Mouse (Mus musculus): Measurements from ENCODE around the gene Zfp61. TPM values are rescaled to one million over a fixed set of nuclear protein-coding genes. Genes with fewer than 3 reads are reported as not detected.

Zfp61 gene
- polyA plus RNA-seq, 1 experiment from 2014 or later = 32.7 TPM

DNA sequence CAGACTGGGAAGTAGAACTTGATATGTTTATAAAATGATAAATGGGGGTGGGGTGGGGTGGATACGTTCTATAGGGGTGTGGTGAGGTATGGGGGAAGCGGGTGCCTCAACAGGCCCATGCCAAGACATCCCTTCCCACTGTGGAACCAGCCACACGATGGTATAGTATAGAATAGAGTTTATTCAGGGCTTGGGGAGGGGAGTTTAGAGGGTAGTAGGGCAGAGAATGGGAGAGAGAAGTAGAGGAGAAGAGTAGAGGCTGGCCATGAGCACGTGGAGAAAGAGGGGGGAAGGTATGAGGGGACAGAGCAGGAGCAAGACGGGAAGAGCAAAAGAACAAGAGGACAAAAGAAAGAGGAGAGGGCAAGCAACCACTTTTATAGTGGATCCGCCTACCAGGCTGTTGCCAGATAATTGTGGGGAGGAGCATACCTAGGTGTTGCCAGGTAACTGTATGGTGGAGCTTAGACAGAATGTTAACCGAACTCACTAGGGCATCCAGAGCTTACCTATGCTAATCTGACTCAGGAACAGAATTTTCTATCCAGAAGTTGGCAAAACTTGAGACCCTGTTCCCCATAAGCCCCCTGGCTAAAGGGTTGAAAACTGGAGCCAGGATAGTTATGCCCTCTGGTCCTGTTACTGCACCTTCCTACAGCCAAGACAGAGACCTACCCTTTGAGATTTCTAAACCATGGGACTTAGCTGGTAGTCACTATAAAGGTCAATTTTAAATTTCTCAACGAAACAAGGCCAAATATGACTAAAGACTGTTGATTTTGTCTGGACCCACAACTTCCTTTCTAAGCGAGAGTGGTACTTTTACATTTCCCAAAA lies 47.0 kb downstream of the Zfp61 start:
- 63% methylated on average over 9 of the region's 9 CpGs for WGBS
- no peaks in the 10 kb centered on the region for H3K36me3 ChIP-seq (ENCODE audit: control insufficient read depth, insufficient read depth, low read length)
- H3K9me3 ChIP-seq (ENCODE audit: control insufficient read depth, low read length) = no peaks in the 10 kb centered on the region
- H3K9ac ChIP-seq (ENCODE audit: low read length) = peak overlapping the region; percentile 78
- peak overlapping the region; percentile 67 for H3K4me2 ChIP-seq (ENCODE audit: low read depth, low read length)
- peak overlapping the region; percentile 60 for H3K4me3 ChIP-seq (ENCODE audit: low read length)
- peak; percentile 57 for ATAC-seq (ENCODE audit: low read depth)
- H3K27ac ChIP-seq (ENCODE audit: low read length) = no peak overlapping the region
- H3K4me1 ChIP-seq (replicated peaks; ENCODE audit: control insufficient read depth, insufficient read depth, low read length) = peaks cover 6% of the 10 kb centered on the region
- no peaks in the 10 kb centered on the region for H3K27me3 ChIP-seq (ENCODE audit: control insufficient read depth, insufficient read depth, low read depth, low read length)

Small RNA genes within 50 kb of the gene (microRNA-seq; reads per million reads assigned to microRNA genes)
- not detected for gene Gm27592

Other genes with a start within 250 kb of the Zfp61 start
- gene Vmn1r183, start 248.0 kb downstream of the Zfp61 start, polyA plus RNA-seq (2015; fragmentation: Nextera tagmentation; extraction: Ambion mirVana) = not detected in 2 replicates
- gene Zfp180, start 219.3 kb downstream of the Zfp61 start, polyA plus RNA-seq (2015; fragmentation: Nextera tagmentation; extraction: Ambion mirVana) = 18.9 and 21.0 TPM in 2 replicates
- 5.3 and 6.0 TPM in 2 replicates for gene Zfp112, start 188.9 kb downstream of the Zfp61 start, polyA plus RNA-seq (2015; fragmentation: Nextera tagmentation; extraction: Ambion mirVana)
- 18.4 and 18.5 TPM in 2 replicates for gene Zfp235, start 167.1 kb downstream of the Zfp61 start, polyA plus RNA-seq (2015; fragmentation: Nextera tagmentation; extraction: Ambion mirVana)
- 6.1 and 6.9 TPM in 2 replicates for gene Zfp114, start 126.2 kb downstream of the Zfp61 start, polyA plus RNA-seq (2015; fragmentation: Nextera tagmentation; extraction: Ambion mirVana)
- gene Zfp111, start 89.8 kb downstream of the Zfp61 start, polyA plus RNA-seq (2015; fragmentation: Nextera tagmentation; extraction: Ambion mirVana) = 11.8 and 12.8 TPM in 2 replicates
- 4.7 and 5.4 TPM in 2 replicates for gene Zfp109, start 63.7 kb downstream of the Zfp61 start, polyA plus RNA-seq (2015; fragmentation: Nextera tagmentation; extraction: Ambion mirVana)
- gene Zfp108, start 46.4 kb downstream of the Zfp61 start, polyA plus RNA-seq (2015; fragmentation: Nextera tagmentation; extraction: Ambion mirVana) = 3.5 and 4.2 TPM in 2 replicates
- gene Zfp93, start 30.8 kb downstream of the Zfp61 start, polyA plus RNA-seq (2015; fragmentation: Nextera tagmentation; extraction: Ambion mirVana) = 9.3 and 10.8 TPM in 2 replicates
- gene Zfp94, start 15.4 kb upstream of the Zfp61 start, polyA plus RNA-seq (2015; fragmentation: Nextera tagmentation; extraction: Ambion mirVana) = 10.2 and 11.3 TPM in 2 replicates
- gene Tescl, start 32.7 kb upstream of the Zfp61 start, polyA plus RNA-seq (2015; fragmentation: Nextera tagmentation; extraction: Ambion mirVana) = not detected in 2 replicates
- gene Lypd5, start 48.0 kb upstream of the Zfp61 start, polyA plus RNA-seq (2015; fragmentation: Nextera tagmentation; extraction: Ambion mirVana) = 0.06 and 0.33 TPM in 2 replicates
- gene Kcnn4, start 69.0 kb upstream of the Zfp61 start, polyA plus RNA-seq (2015; fragmentation: Nextera tagmentation; extraction: Ambion mirVana) = 3.2 and 5.7 TPM in 2 replicates
- 22.7 and 24.6 TPM in 2 replicates for gene Smg9, start 98.4 kb upstream of the Zfp61 start, polyA plus RNA-seq (2015; fragmentation: Nextera tagmentation; extraction: Ambion mirVana)
- not detected in 2 replicates for gene Irgc1, start 151.1 kb upstream of the Zfp61 start, polyA plus RNA-seq (2015; fragmentation: Nextera tagmentation; extraction: Ambion mirVana)
- gene Plaur, start 161.3 kb upstream of the Zfp61 start, polyA plus RNA-seq (2015; fragmentation: Nextera tagmentation; extraction: Ambion mirVana) = 17.6 and 19.7 TPM in 2 replicates
- 1.4 and 1.8 TPM in 2 replicates for gene Cadm4, start 180.8 kb upstream of the Zfp61 start, polyA plus RNA-seq (2015; fragmentation: Nextera tagmentation; extraction: Ambion mirVana)
- 30.4 and 31.8 TPM in 2 replicates for gene Zfp428, start 205.8 kb upstream of the Zfp61 start, polyA plus RNA-seq (2015; fragmentation: Nextera tagmentation; extraction: Ambion mirVana)
- 0.33 and 0.43 TPM in 2 replicates for gene AC161166.1, start 211.2 kb upstream of the Zfp61 start, polyA plus RNA-seq (2015; fragmentation: Nextera tagmentation; extraction: Ambion mirVana)
- gene Irgq, start 229.5 kb upstream of the Zfp61 start, polyA plus RNA-seq (2015; fragmentation: Nextera tagmentation; extraction: Ambion mirVana) = 5.6 and 6.5 TPM in 2 replicates
- gene Pinlyp, start 244.9 kb upstream of the Zfp61 start, polyA plus RNA-seq (2015; fragmentation: Nextera tagmentation; extraction: Ambion mirVana) = 0.25 and 0.52 TPM in 2 replicates
- gene Xrcc1, start 245.1 kb upstream of the Zfp61 start, polyA plus RNA-seq (2015; fragmentation: Nextera tagmentation; extraction: Ambion mirVana) = 112 TPM in 2 replicates

All from lung, embryonic 16.5 days (tissue).